In the genomic region with DNA sequence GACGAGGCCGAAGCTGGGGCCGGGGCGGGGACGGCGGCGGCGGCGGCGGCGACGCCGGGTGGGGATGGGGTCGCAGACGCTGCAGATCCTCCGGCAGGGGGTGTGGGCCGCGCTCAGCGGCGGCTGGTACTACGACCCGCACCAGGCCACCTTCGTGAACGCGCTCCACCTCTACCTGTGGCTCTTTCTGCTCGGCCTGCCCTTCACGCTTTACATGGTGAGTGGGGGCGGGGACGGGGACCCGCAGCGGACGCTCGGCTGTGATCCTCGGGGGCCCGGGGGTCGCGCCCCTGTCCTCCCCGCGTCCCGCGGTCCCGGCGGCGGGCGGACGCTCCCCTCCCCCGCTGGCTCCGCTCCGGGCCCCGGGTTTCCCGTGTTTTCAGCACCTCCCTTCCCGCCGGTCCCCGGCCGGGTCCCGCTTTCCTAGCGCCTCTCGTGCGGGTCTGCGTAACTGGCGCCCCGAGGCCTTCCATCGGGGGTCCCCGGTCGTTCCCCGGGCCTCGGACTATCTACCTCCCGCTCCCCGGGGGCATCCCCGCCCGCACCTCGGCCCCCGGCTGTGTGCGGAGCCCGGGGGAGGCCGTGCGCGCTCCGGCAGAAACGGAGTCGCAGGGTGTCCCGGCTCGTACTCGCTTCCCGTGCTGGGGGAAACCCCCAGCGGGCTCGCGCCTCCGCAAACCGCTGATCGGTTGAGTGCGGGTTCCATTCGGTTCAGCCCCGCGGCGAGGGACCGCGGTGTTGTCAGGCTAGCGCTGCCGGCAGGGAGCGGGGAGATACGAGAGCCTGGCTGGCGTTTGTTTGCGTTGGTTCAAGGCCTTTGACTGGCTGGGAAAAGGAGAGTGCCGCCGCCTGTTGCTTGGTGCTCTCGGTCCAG, we compare ENCODE assay signal across 8 mouse cellular contexts. TPM values are rescaled to one million over a fixed set of nuclear protein-coding genes. Genes with fewer than 3 reads are reported as not detected.
DNase-seq lines count a peak whose midpoint lies in the region; ATAC-seq and TF ChIP-seq lines count a peak whose summit lies in the region.

No protein-coding gene starts in this region.

- intact Hi-C loops in gastrocnemius, adult 2 months (cut with DNase I), result loop anchor here (2.0 kb wide), 1 partner anchor 54 kb away; no protein-coding TSS in a partner anchor
- intact Hi-C loops in left cerebral cortex, postnatal 36 days (cut with DNase I), result loop anchor here (5.0 kb wide), 2 partner anchors 57 to 63 kb away; no protein-coding TSS in a partner anchor

- TF ChIP-seq CTCF in gastrocnemius, adult 2 months (IDR thresholded peaks at IDR 0.05), result peak; percentile 4; the same call in 1 of the 2 replicates

- H3K9me3 ChIP-seq in hindbrain, embryonic 16.5 days (ENCODE audit: control insufficient read depth, low read length), result no peaks in the 10 kb centered on the region

- H3K36me3 ChIP-seq in hindbrain, embryonic 16.5 days (ENCODE audit: control insufficient read depth, insufficient read depth, low read length), result no peaks in the 10 kb centered on the region

- H3K27me3 ChIP-seq in hindbrain, embryonic 16.5 days (replicated peaks; ENCODE audit: control insufficient read depth, insufficient read depth, low read length), result no peaks in the 10 kb centered on the region

- DNase-seq in T-cell, adult 2 months (ENCODE audit: low spot score), result peak; percentile 74
- peak; percentile 74 to 75 for DNase-seq in cerebellum, postnatal 14 days
- DNase-seq in gastrocnemius, adult 2 months, result peak; percentile 79
- peak; percentile 72 to 75 for DNase-seq in left cerebral cortex, postnatal 36 days (ENCODE audit: low spot score in 2 of 2)
- DNase-seq in mesoderm, embryonic 11.5 days (ENCODE audit: low read depth, low spot score), result peak; percentile 72
- DNase-seq in right cerebral cortex, postnatal 36 days (ENCODE audit: low spot score in 2 of 2), result peak; percentile 39 to 58
- DNase-seq in yolk sac, embryonic 10.5 days (ENCODE audit: low spot score), result peak; percentile 75

- under 1% methylated on average over 87 of the region's 107 CpGs for WGBS in hindbrain, embryonic 16.5 days

- peak overlapping the region; percentile 97 for H3K9ac ChIP-seq in hindbrain, embryonic 16.5 days (ENCODE audit: low read depth, low read length)

- ATAC-seq in hindbrain, embryonic 16.5 days, result peak; percentile 22

- peaks cover 22% of the 10 kb centered on the region for H3K4me1 ChIP-seq in hindbrain, embryonic 16.5 days (ENCODE audit: control insufficient read depth, insufficient read depth, low read depth, low read length)

- peak overlapping the region; percentile 96 for H3K4me3 ChIP-seq in gastrocnemius, adult 2 months
- peak overlapping the region; percentile 94 for H3K4me3 ChIP-seq in hindbrain, embryonic 16.5 days (ENCODE audit: low read length)

- peak overlapping the region; percentile 75 for H3K4me2 ChIP-seq in hindbrain, embryonic 16.5 days (ENCODE audit: low read length)

- peak overlapping the region; percentile 97 for H3K27ac ChIP-seq in gastrocnemius, adult 2 months
- H3K27ac ChIP-seq in hindbrain, embryonic 16.5 days (ENCODE audit: low read depth, low read length), result peak overlapping the region; percentile 96

RNA-seq across cellular contexts. Expression of gene Pcnx, which starts 0.7 kb away (rescaled TPM):
- total RNA-seq in gastrocnemius, adult 2 months (2021), result 10 to 100 TPM; 50.3 to 51.3 TPM
- polyA plus RNA-seq in hindbrain, embryonic 16.5 days (2015; fragmentation: Nextera tagmentation; extraction: Ambion mirVana), result 8.6 and 9.2 TPM in 2 replicates
- 10 to 100 TPM; 86.8 to 97.2 TPM for total RNA-seq in left cerebral cortex, postnatal 36 days (2021)

Comparison
In these comparisons a context has a peak if more than half of its experiments do, and no peak if none do; other contexts are left out.
1. Peak in every context shown above with its lines: DNase-seq, ATAC-seq, H3K4me3 ChIP-seq and H3K27ac ChIP-seq.